Mouse (Mus musculus) forebrain, embryonic 14.5 days (tissue): ENCODE measurements around the gene Dhx16. TPM values are rescaled to one million over a fixed set of nuclear protein-coding genes. Genes with fewer than 3 reads are reported as not detected.
"Not testable (repeated sequence)": the region's sequence is repeated elsewhere in the genome, so short reads cannot be mapped to it uniquely, and the experiment has no call there.

Experiments used
- ATAC-seq: fragments of 200-750 bp; cut with Nextera tagmentation; 2 replicates; pipeline ENCODE4 v1.8.0; 2017; ENCODE audit warnings: mild to moderate bottlenecking, moderate library complexity
- DNase-seq: peaks from one replicate; pipeline ENCODE4 v3.0.0-alpha.2; 2015; ENCODE audit warnings: low spot score
- H3K27ac ChIP-seq: fragments of 300-500 bp; sonication (generic); 2 replicates; pipeline ENCODE4 v1.5.1; 2014; ENCODE audit warnings: low read depth, mild to moderate bottlenecking, control low read depth, low read length, moderate library complexity
- H3K27me3 ChIP-seq: fragments of 300-500 bp; sonication (generic); replicated peaks from 2 replicates; pipeline ENCODE4 v1.6.1; 2014; ENCODE audit warnings: low read length, control low read depth, mixed read lengths; ENCODE audit not compliant: control insufficient read depth, insufficient read depth
- H3K36me3 ChIP-seq: fragments of 300-500 bp; sonication (generic); 2 replicates; pipeline ENCODE4 v1.6.1; 2014; ENCODE audit warnings: low read length, control low read depth; ENCODE audit not compliant: control insufficient read depth, insufficient read depth
- H3K4me1 ChIP-seq: fragments of 300-500 bp; sonication (generic); 2 replicates; pipeline ENCODE4 v1.6.1; 2014; ENCODE audit warnings: antibody characterized with exemption, low read length, control low read depth; ENCODE audit not compliant: control insufficient read depth, insufficient read depth
- H3K4me2 ChIP-seq: fragments of 300-500 bp; sonication (generic); 2 replicates; pipeline ENCODE4 v1.6.1; 2014; ENCODE audit warnings: mild to moderate bottlenecking, control low read depth, low read length
- H3K4me3 ChIP-seq: fragments of 300-500 bp; sonication (generic); 2 replicates; pipeline ENCODE4 v1.5.1; 2014; ENCODE audit warnings: low read depth, low read length, control low read depth
- H3K9ac ChIP-seq: fragments of 300-500 bp; sonication (generic); 2 replicates; pipeline ENCODE4 v1.6.1; 2014; ENCODE audit warnings: mild to moderate bottlenecking, low read length, control low read depth, moderate library complexity
- H3K9me3 ChIP-seq: fragments of 300-500 bp; sonication (generic); replicated peaks from 2 replicates; pipeline ENCODE4 v1.6.1; 2016; ENCODE audit warnings: low read length, control low read depth, mixed read lengths; ENCODE audit not compliant: control insufficient read depth
- WGBS: fragments of 180-500 bp; shearing (Covaris S2); extraction: QIAGEN DNeasy Blood & Tissue Kit; methylation state at CpG from one replicate; pipeline ENCODE4 v1.1.7; 2014; 5-methylcytosine and 5-hydroxymethylcytosine counted together
- microRNA counts: library from miRNA; unstranded; fragments of <30 nt; microRNA quantifications from one replicate; lab custom pipeline; 2016
- microRNA-seq: library from miRNA; unstranded; fragments of <30 nt; microRNA quantifications from one replicate; pipeline ENCODE4, GENCODE M21; 2016
- polyA plus RNA-seq: library from polyadenylated mRNA; unstranded; fragments of >200 nt; fragmentation: Nextera tagmentation; extraction: Ambion mirVana; gene quantifications from 2 replicates; pipeline ENCODE4 v1.2.1, GENCODE M21; 2014

The Dhx16 gene
- polyA plus RNA-seq, 1 experiment from 2014 or later = 31.8 TPM

DNA sequence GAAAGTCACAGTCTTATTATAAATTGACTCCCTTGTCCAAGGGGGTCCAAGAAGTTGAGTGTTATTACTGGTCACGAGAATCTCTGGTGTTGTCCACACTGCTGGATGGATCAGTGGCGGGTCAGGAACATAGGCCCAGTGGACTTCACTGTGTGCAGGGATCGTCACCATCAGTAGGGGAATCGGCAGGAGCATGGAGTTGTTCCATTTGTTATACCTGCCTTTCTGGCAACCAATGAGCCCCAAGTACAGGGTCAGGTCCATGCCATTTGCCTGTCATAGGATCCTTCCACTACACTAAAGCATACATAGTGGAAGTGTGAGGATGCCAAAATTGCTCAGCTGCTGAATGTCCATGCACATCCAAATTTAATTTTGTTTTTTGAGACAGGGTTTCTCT is 53.0 kb downstream of the Dhx16 start:
- WGBS = 85% methylated on average over 4 of the region's 4 CpGs
- H3K9ac ChIP-seq = no peak overlapping the region
- no peak overlapping the region for H3K4me2 ChIP-seq
- no peaks in the 10 kb centered on the region for H3K4me1 ChIP-seq
- no peak overlapping the region for H3K4me3 ChIP-seq
- no peaks in the 10 kb centered on the region for H3K9me3 ChIP-seq
- H3K27me3 ChIP-seq = no peaks in the 10 kb centered on the region
- peaks cover 39% of the 10 kb centered on the region for H3K36me3 ChIP-seq
- no peak overlapping the region for H3K27ac ChIP-seq
- ATAC-seq (no peak), DNase-seq (no peak)

DNA sequence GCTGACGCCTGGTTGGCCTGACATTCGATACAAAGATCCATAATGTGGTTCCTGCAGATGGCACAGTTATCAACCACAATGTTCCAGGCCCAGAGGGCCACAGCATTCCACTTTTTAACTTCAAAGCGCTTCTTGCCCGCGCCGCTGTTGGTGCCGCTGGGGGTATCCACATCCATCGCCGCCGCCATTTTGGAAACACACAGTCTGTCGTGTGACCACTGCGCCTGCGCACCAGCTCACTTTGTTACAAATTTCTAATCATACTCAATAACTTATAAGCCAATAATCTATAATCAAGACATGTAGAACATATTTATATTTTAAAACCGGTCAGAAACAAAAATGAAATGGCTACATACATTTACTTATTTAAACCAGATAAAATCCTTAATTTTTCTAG is 56.1 kb downstream of the Dhx16 start:
- not testable (repeated sequence) for H3K4me2 ChIP-seq, ATAC-seq, H3K27ac ChIP-seq, H3K36me3 ChIP-seq, H3K4me1 ChIP-seq, H3K9ac ChIP-seq, H3K27me3 ChIP-seq, H3K9me3 ChIP-seq, DNase-seq, H3K4me3 ChIP-seq
- WGBS = 90% methylated on average over 14 of the region's 14 CpGs

- Histone ChIP-seq H3K4me1 (no peaks in the 10 kb centered on the region), H3K27ac (no peak overlapping the region), H3K9ac (no peak overlapping the region), H3K4me3 (no peak overlapping the region), H3K9me3 (no peaks in the 10 kb centered on the region), H3K4me2 (no peak overlapping the region), H3K27me3 (no peaks in the 10 kb centered on the region), H3K36me3 (no peaks in the 10 kb centered on the region)
- ATAC-seq = peak; percentile 77; the same call in 1 of the 2 replicates
- WGBS = 43% methylated on average over 2 of the region's 2 CpGs
- DNase-seq = peak; percentile 68
Observed at GRCm38 (mm10) chr17:35937700-35938348, 58.2 kb downstream of the Dhx16 start.

DNA sequence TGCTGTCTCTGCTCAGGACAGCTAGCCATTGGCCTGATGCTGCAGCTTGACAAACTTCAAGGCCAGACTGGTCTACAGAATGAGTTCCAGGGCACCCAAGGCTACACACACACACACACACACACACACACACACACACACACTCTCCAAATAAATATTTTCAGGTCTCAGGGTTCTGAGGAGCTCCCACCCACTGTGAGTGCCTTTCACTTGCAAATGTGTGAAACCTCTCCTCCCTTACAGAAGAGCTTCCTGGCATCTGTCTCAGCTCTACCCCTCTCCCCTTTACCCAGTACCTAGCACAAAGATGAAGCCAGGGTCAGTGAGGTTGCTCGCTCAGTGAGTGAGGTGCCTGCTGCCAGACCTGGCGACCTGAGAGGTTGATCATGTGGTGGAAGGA is 59.5 kb downstream of the Dhx16 start:
- ATAC-seq = no peak
- Histone ChIP-seq H3K9me3 (no peaks in the 10 kb centered on the region), H3K4me2 (no peak overlapping the region), H3K4me3 (no peak overlapping the region), H3K9ac (no peak overlapping the region), H3K4me1 (no peaks in the 10 kb centered on the region), H3K27me3 (no peaks in the 10 kb centered on the region), H3K27ac (no peak overlapping the region), H3K36me3 (no peaks in the 10 kb centered on the region)
- no peak for DNase-seq
- 29% methylated on average over 2 of the region's 2 CpGs for WGBS

DNA sequence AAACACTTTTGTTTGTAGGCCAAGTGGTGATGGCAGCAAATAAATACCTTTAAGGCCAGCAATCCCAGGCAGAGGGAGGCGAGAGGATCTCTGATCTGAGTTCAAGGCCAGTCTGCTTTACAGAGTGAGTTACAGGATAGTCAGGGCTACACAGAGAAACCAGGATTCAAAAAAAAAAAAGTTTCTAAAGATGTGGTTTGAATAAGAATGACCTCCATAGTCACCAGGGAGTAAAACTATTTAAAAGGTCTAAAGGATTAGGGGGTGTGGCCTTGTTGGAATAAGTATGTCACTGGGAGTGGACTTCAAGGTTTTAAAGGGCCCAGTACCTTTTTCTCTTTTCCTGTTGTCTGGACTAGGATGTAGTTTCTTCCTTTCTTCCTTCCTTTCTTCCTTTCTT is 60.3 kb downstream of the Dhx16 start:
- Histone ChIP-seq H3K9ac (no peak overlapping the region), H3K27ac (no peak overlapping the region), H3K4me3 (no peak overlapping the region), H3K4me1 (no peaks in the 10 kb centered on the region), H3K4me2 (no peak overlapping the region), H3K9me3 (no peaks in the 10 kb centered on the region), H3K36me3 (no peaks in the 10 kb centered on the region), H3K27me3 (no peaks in the 10 kb centered on the region)
- no peak for ATAC-seq
- WGBS = 58% methylated on average over 1 of the region's 1 CpGs
- no peak for DNase-seq

MicroRNA genes within 50 kb of the gene (microRNA counts, 519-probe panel; counts per million panel counts)
- microRNA mmu-miR-1894-3p (lab: Ali Mortazavi, UCI) (not detected), microRNA mmu-miR-1894-5p (lab: Ali Mortazavi, UCI) (not detected)

Small RNAs within 50 kb of the gene (microRNA-seq; reads per million reads assigned to microRNA genes)
- not detected for gene Gm28033
- not detected for gene Mir1894

Other genes starting within 250 kb of the Dhx16 start
- not detected in 2 replicates for gene Mucl3, start 236.1 kb upstream of the Dhx16 start, polyA plus RNA-seq
- gene Vars2, start 212.2 kb upstream of the Dhx16 start, polyA plus RNA-seq = 9.3 and 11.5 TPM in 2 replicates
- 36.9 and 38.2 TPM in 2 replicates for gene Gtf2h4, start 206.1 kb upstream of the Dhx16 start, polyA plus RNA-seq
- gene Ddr1, start 175.2 kb upstream of the Dhx16 start, polyA plus RNA-seq = 62.0 and 74.5 TPM in 2 replicates
- 4.6 and 5.0 TPM in 2 replicates for gene Ier3, start 58.1 kb upstream of the Dhx16 start, polyA plus RNA-seq
- 68.5 and 78.2 TPM in 2 replicates for gene Flot1, start 56.6 kb upstream of the Dhx16 start, polyA plus RNA-seq
- gene Tubb5, start 41.5 kb upstream of the Dhx16 start, polyA plus RNA-seq = 2,004 and 2,051 TPM in 2 replicates
- 12.2 and 14.4 TPM in 2 replicates for gene Mdc1, start 38.3 kb upstream of the Dhx16 start, polyA plus RNA-seq
- gene Nrm, start 18.5 kb upstream of the Dhx16 start, polyA plus RNA-seq = 23.9 and 29.6 TPM in 2 replicates
- 21.2 and 22.0 TPM in 2 replicates for gene Ppp1r18, start 14.2 kb upstream of the Dhx16 start, polyA plus RNA-seq
- 30.4 and 34.3 TPM in 2 replicates for gene 2310061I04Rik, start 17.6 kb downstream of the Dhx16 start, polyA plus RNA-seq
- gene Atat1, start 30.3 kb downstream of the Dhx16 start, polyA plus RNA-seq = 313 and 439 TPM in 2 replicates
- 58.4 and 68.8 TPM in 2 replicates for gene Mrps18b, start 36.6 kb downstream of the Dhx16 start, polyA plus RNA-seq
- gene Ppp1r10, start 36.6 kb downstream of the Dhx16 start, polyA plus RNA-seq = 34.9 and 44.5 TPM in 2 replicates
- gene Abcf1, start 89.9 kb downstream of the Dhx16 start, polyA plus RNA-seq = 55.8 and 78.1 TPM in 2 replicates
- gene Gnl1, start 100.0 kb downstream of the Dhx16 start, polyA plus RNA-seq = 27.9 and 35.7 TPM in 2 replicates
- gene Prr3, start 100.4 kb downstream of the Dhx16 start, polyA plus RNA-seq = 58.5 and 69.8 TPM in 2 replicates
- gene H2-T24, start 140.7 kb downstream of the Dhx16 start, polyA plus RNA-seq = 2.3 and 4.8 TPM in 2 replicates
- gene H2-T23, start 153.0 kb downstream of the Dhx16 start, polyA plus RNA-seq = 4.5 and 5.6 TPM in 2 replicates
- gene H2-T22, start 162.9 kb downstream of the Dhx16 start, polyA plus RNA-seq = 6.2 and 7.1 TPM in 2 replicates
- not detected in 2 replicates for gene Gm6034, start 163.1 kb downstream of the Dhx16 start, polyA plus RNA-seq
- gene Gm11127, start 178.6 kb downstream of the Dhx16 start, polyA plus RNA-seq = not detected in 2 replicates
- not detected in 2 replicates for gene Gm19684, start 241.9 kb downstream of the Dhx16 start, polyA plus RNA-seq
- not detected in 2 replicates for gene Gm7030, start 249.6 kb downstream of the Dhx16 start, polyA plus RNA-seq